Mouse (Mus musculus): ENCODE measurements around the gene Mpnd.

DNA sequence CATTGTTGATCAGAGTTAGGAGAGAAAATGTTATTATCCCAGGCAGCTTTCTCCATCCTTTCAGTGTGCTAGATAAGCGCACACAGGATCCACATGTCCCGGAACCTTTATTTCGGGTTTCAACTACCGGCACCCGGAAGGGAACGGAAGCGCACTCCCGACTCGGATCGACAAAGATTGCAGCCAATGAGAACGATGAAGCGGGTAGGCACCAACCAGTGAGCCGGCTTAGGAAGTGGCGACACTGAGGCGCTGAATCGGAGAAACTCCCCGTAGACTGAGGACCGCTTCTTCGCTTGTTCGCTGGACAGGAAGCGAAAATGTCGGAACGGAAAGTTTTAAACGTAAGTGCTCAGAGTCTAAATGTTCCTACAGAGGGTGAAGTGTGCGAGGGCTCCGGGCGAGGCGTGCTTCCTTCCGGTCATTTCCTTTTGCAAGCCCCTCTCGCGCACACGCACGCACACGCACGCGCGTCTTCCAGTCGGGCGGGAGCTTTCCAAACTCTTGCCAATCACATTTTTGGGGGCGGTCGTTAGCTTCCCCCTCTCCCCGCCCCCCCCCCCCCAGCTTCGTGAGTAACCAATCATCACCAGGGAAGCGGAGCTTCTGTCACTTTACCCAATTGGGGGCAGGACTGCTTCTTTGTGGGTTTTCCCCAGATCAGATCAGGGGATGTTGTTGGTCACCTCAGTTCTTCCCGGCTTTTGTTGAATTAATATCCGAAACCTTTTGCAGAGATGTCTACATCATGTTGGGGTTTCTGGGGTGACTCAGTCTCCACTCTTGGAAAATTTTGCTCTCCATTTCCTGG lies 46.4 kb upstream of the Mpnd start, which contains the start of gene Yju2:
- TF ChIP-seq CTCF (IDR thresholded peaks at IDR 0.05; ENCODE audit: extremely low read depth, insufficient read length, insufficient replicate concordance, low read depth, low read length): no peak
- TF ChIP-seq POLR2A (IDR thresholded peaks at IDR 0.05; ENCODE audit: low read depth, low read length): peak; percentile 69
